Mouse (Mus musculus): ENCODE results near the gene Atp13a4. TPM values are rescaled to one million over a fixed set of nuclear protein-coding genes. Genes with fewer than 3 reads are reported as not detected.

The Atp13a4 gene
- total RNA-seq, 1 experiment, result 1.1 TPM

DNA sequence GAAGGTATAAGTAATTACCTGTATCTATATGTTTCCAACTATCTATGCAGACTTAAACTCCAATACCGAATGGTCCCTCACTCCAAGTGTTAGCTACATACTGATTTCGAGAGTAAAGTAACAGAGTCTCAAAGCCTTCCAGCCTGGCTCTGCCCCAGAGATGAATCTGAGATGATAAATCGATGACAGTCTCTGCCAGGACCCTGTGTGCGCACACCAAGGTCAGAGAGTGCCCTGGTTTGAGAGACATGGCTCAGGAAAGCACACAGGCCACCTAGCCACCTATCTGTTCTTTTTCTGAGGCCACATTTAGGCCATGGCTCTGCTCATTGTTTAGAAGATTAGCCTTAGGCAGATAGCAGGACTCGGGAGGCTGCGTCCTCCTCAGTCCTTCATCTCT, 11.0 kb downstream of the Atp13a4 start:
- Histone ChIP-seq H3K36me3 (ENCODE audit: control insufficient read depth, insufficient read depth, low read length, poor library complexity, severe bottlenecking) (no peaks in the 10 kb centered on the region), H3K27ac (ENCODE audit: insufficient read depth, low read depth, low read length, poor library complexity, severe bottlenecking) (no peak overlapping the region), H3K4me1 (ENCODE audit: control insufficient read depth in 2 of 2, insufficient read depth in 2 of 2, low read length in 2 of 2, poor library complexity in 1 of 2) (no peaks in the 10 kb centered on the region), H3K4me3 (ENCODE audit: insufficient read depth in 1 of 2, low read depth in 1 of 2, low read length in 2 of 2, poor library complexity in 1 of 2, severe bottlenecking in 1 of 2) (no peak overlapping the region), H3K9me3 (ENCODE audit: control insufficient read depth, insufficient read depth, low read depth, low read length) (no peaks in the 10 kb centered on the region), H3K9ac (ENCODE audit: insufficient read depth, low read depth, low read length, poor library complexity, severe bottlenecking) (no peak overlapping the region)
- TF ChIP-seq HCFC1 (IDR thresholded peaks at IDR 0.05; ENCODE audit: borderline replicate concordance, insufficient read depth, low read length) (no peak), ZNF384 (IDR thresholded peaks at IDR 0.05; ENCODE audit: low read depth, low read length) (no peak), ZC3H11A (IDR thresholded peaks at IDR 0.05; ENCODE audit: borderline replicate concordance, low read depth, low read length) (no peak), MAFK (IDR thresholded peaks at IDR 0.05; ENCODE audit: insufficient read depth, low read depth, low read length) (no peak), CHD2 (IDR thresholded peaks at IDR 0.05; ENCODE audit: low read depth, low read length) (no peak)
- no peak for DNase-seq (ENCODE audit: low read depth, low spot score)
- in situ Hi-C loops (cut with MboI; ENCODE audit: low sequenced_read_pairs in 2 of 2, unreplicated experiment in 2 of 2), result no loop called here

- in situ Hi-C loops (cut with MboI; ENCODE audit: low sequenced_read_pairs in 2 of 2, unreplicated experiment in 2 of 2), result no loop called here
- Histone ChIP-seq H3K27ac (ENCODE audit: insufficient read depth, low read depth, low read length, poor library complexity, severe bottlenecking) (no peak overlapping the region), H3K9me3 (ENCODE audit: control insufficient read depth, insufficient read depth, low read depth, low read length) (no peaks in the 10 kb centered on the region), H3K4me1 (ENCODE audit: control insufficient read depth in 2 of 2, insufficient read depth in 2 of 2, low read length in 2 of 2, poor library complexity in 1 of 2) (no peaks in the 10 kb centered on the region), H3K9ac (ENCODE audit: insufficient read depth, low read depth, low read length, poor library complexity, severe bottlenecking) (no peak overlapping the region), H3K4me3 (ENCODE audit: insufficient read depth in 1 of 2, low read depth in 1 of 2, low read length in 2 of 2, poor library complexity in 1 of 2, severe bottlenecking in 1 of 2) (no peak overlapping the region), H3K36me3 (ENCODE audit: control insufficient read depth, insufficient read depth, low read length, poor library complexity, severe bottlenecking) (no peaks in the 10 kb centered on the region)
- DNase-seq (ENCODE audit: low read depth, low spot score), result no peak
- TF ChIP-seq HCFC1 (IDR thresholded peaks at IDR 0.05; ENCODE audit: borderline replicate concordance, insufficient read depth, low read length), result no peak
- TF ChIP-seq ZNF384 (IDR thresholded peaks at IDR 0.05; ENCODE audit: low read depth, low read length), result no peak
- TF ChIP-seq CHD2 (IDR thresholded peaks at IDR 0.05; ENCODE audit: low read depth, low read length), result no peak
- TF ChIP-seq ZC3H11A (IDR thresholded peaks at IDR 0.05; ENCODE audit: borderline replicate concordance, low read depth, low read length), result no peak
- TF ChIP-seq MAFK (IDR thresholded peaks at IDR 0.05; ENCODE audit: insufficient read depth, low read depth, low read length), result no peak
Measured at GRCm38 (mm10) chr16:29527085-29527484, 17.6 kb downstream of the Atp13a4 start.

GRCm38 (mm10) chr16:29526585-29526984, 18.1 kb downstream of the Atp13a4 start:
- no peak for TF ChIP-seq ZC3H11A (IDR thresholded peaks at IDR 0.05; ENCODE audit: borderline replicate concordance, low read depth, low read length)
- TF ChIP-seq MAFK (IDR thresholded peaks at IDR 0.05; ENCODE audit: insufficient read depth, low read depth, low read length), result no peak
- TF ChIP-seq CHD2 (IDR thresholded peaks at IDR 0.05; ENCODE audit: low read depth, low read length), result no peak
- no peak overlapping the region for H3K27ac ChIP-seq (ENCODE audit: insufficient read depth, low read depth, low read length, poor library complexity, severe bottlenecking)
- no peaks in the 10 kb centered on the region for H3K36me3 ChIP-seq (ENCODE audit: control insufficient read depth, insufficient read depth, low read length, poor library complexity, severe bottlenecking)
- in situ Hi-C loops (cut with MboI; ENCODE audit: low sequenced_read_pairs in 2 of 2, unreplicated experiment in 2 of 2), result no loop called here
- no peaks in the 10 kb centered on the region for H3K4me1 ChIP-seq (ENCODE audit: control insufficient read depth in 2 of 2, insufficient read depth in 2 of 2, low read length in 2 of 2, poor library complexity in 1 of 2)
- DNase-seq (ENCODE audit: low read depth, low spot score), result no peak
- H3K9me3 ChIP-seq (ENCODE audit: control insufficient read depth, insufficient read depth, low read depth, low read length), result no peaks in the 10 kb centered on the region
- H3K9ac ChIP-seq (ENCODE audit: insufficient read depth, low read depth, low read length, poor library complexity, severe bottlenecking), result no peak overlapping the region
- H3K4me3 ChIP-seq (ENCODE audit: insufficient read depth in 1 of 2, low read depth in 1 of 2, low read length in 2 of 2, poor library complexity in 1 of 2, severe bottlenecking in 1 of 2), result no peak overlapping the region

- Histone ChIP-seq H3K36me3 (ENCODE audit: control insufficient read depth, insufficient read depth, low read length, poor library complexity, severe bottlenecking) (no peaks in the 10 kb centered on the region), H3K9ac (ENCODE audit: insufficient read depth, low read depth, low read length, poor library complexity, severe bottlenecking) (no peak overlapping the region), H3K9me3 (ENCODE audit: control insufficient read depth, insufficient read depth, low read depth, low read length) (no peaks in the 10 kb centered on the region), H3K27ac (ENCODE audit: insufficient read depth, low read depth, low read length, poor library complexity, severe bottlenecking) (no peak overlapping the region), H3K4me3 (ENCODE audit: insufficient read depth in 1 of 2, low read depth in 1 of 2, low read length in 2 of 2, poor library complexity in 1 of 2, severe bottlenecking in 1 of 2) (no peak overlapping the region), H3K4me1 (ENCODE audit: control insufficient read depth in 2 of 2, insufficient read depth in 2 of 2, low read length in 2 of 2, poor library complexity in 1 of 2) (no peaks in the 10 kb centered on the region)
- in situ Hi-C loops (cut with MboI; ENCODE audit: low sequenced_read_pairs in 2 of 2, unreplicated experiment in 2 of 2), result no loop called here
- no peak for DNase-seq (ENCODE audit: low read depth, low spot score)
- TF ChIP-seq CHD2 (IDR thresholded peaks at IDR 0.05; ENCODE audit: low read depth, low read length) (no peak), ZNF384 (IDR thresholded peaks at IDR 0.05; ENCODE audit: low read depth, low read length) (no peak)
Measured at GRCm38 (mm10) chr16:29512495-29512894, 32.2 kb downstream of the Atp13a4 start.

GRCm38 (mm10) chr16:29510743-29511142, 33.9 kb downstream of the Atp13a4 start:
- no peak overlapping the region for H3K9ac ChIP-seq (ENCODE audit: insufficient read depth, low read depth, low read length, poor library complexity, severe bottlenecking)
- in situ Hi-C loops (cut with MboI; ENCODE audit: low sequenced_read_pairs in 2 of 2, unreplicated experiment in 2 of 2), result no loop called here
- no peak for DNase-seq (ENCODE audit: low read depth, low spot score)
- no peak overlapping the region for H3K4me3 ChIP-seq (ENCODE audit: insufficient read depth in 1 of 2, low read depth in 1 of 2, low read length in 2 of 2, poor library complexity in 1 of 2, severe bottlenecking in 1 of 2)
- no peak for TF ChIP-seq ZC3H11A (IDR thresholded peaks at IDR 0.05; ENCODE audit: borderline replicate concordance, low read depth, low read length)
- H3K36me3 ChIP-seq (ENCODE audit: control insufficient read depth, insufficient read depth, low read length, poor library complexity, severe bottlenecking), result no peaks in the 10 kb centered on the region
- no peak overlapping the region for H3K27ac ChIP-seq (ENCODE audit: insufficient read depth, low read depth, low read length, poor library complexity, severe bottlenecking)
- no peaks in the 10 kb centered on the region for H3K4me1 ChIP-seq (ENCODE audit: control insufficient read depth in 2 of 2, insufficient read depth in 2 of 2, low read length in 2 of 2, poor library complexity in 1 of 2)
- no peaks in the 10 kb centered on the region for H3K9me3 ChIP-seq (ENCODE audit: control insufficient read depth, insufficient read depth, low read depth, low read length)

All from ES-E14 (cell line).